Mouse (Mus musculus) small intestine, adult 2 months (tissue): ENCODE results near the gene Metap1.

Source experiments
- CTCF ChIP-seq: fragments of 200-500 bp; IDR thresholded peaks from 2 replicates; pipeline ENCODE4 v1.5.1; 2012; ENCODE audit warnings: low read depth, mild to moderate bottlenecking, control low read depth, inconsistent platforms, low read length, moderate library complexity, mixed read lengths; ENCODE audit not compliant: insufficient replicate concordance, insufficient read length; ENCODE audit errors: extremely low read depth
- POLR2A ChIP-seq: fragments of 200-500 bp; IDR thresholded peaks from 2 replicates; pipeline ENCODE4 v1.6.1; 2012; ENCODE audit warnings: low read depth, mild to moderate bottlenecking, control low read depth, inconsistent platforms, low read length, moderate library complexity

- TF ChIP-seq POLR2A (no peak), CTCF (no peak)
These were observed 34.6 kb upstream of the Metap1 start for GRCm38 (mm10) chr3:138523956-138524355.
